Mouse (Mus musculus) brain, embryonic 18.5 days (tissue): ENCODE measurements around the gene Clpp.

ENCODE experiments used
- DNase-seq: peaks from one replicate; pipeline ENCODE4 v3.0.0-alpha.2; 2012; ENCODE audit warnings: low read depth, low spot score

Gene Clpp

GRCm38 (mm10) chr17:56986105-56986805 is 3.9 kb upstream of the Clpp start:
- DNase-seq: no peak

GRCm38 (mm10) chr17:56988441-56988840 is 1.7 kb upstream of the Clpp start:
- no peak for DNase-seq

DNA sequence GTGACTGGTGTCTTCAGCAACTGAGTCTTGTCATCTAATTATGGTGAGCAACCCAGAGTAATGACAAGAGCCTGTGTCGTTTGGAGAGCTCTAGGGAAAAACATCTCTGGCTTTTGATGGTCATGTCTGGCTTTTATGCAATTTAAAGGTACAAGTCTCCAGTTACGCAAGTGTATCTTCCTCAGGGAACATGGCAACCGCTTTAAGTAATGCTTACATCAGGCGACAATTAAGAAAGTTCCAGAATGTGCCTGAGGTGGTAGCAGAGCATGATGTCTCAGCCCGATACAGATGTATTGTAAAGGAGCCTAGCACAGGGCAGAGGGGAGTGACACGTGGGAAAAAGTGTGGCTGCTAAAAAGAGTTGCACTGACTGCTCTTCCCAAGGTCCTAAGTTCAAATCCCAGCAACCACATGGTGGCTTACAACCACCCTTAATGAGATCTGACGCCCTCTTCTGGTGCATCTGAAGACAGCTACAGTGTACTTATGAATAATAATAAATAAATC is 1.1 kb upstream of the Clpp start:
- no peak for DNase-seq

GRCm38 (mm10) chr17:56989467-56990114 is 514 bp upstream of the Clpp start:
- DNase-seq: peak; percentile 83

DNA sequence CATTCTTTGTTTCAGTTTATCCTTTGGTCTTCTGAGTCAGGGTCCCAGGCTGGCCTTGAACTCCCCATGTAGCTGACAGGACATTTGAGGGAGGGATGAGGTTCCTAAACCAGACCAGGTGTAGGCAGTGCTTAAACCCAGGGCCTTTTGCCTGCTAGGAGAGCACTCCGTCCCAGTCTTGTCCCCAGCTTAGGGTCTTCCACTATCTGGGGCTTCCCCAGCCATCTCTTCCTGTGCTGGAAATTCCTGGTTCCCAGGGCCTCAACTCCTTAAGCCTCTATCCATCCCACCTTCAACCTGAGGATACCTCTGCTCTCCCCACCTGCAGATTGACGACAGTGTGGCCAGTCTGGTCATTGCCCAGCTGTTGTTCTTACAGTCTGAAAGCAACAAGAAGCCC is 861 bp downstream of the Clpp start:
- DNase-seq: no peak

GRCm38 (mm10) chr17:56995046-56995445 is 4.9 kb downstream of the Clpp start:
- no peak for DNase-seq

DNA sequence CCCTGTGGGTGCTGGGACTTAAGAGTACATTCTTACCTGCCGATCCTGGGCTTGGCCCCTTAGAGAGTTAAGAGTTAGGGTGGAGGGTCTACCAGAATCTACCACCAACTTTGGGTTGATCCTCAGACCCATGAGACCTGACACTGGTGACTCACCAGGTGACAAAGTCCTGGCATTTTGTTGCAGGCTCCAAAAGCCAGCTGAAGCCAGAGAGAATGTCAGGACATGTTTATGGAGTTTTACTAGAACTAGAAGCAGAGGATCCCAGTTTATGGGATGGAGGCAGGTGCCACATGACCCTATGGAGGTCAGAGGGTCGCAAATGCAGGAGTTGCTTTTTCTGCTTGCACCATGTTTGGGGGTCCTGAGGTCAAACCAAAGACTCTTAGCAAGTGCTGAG is 6.4 kb downstream of the Clpp start:
- no peak for DNase-seq

DNA sequence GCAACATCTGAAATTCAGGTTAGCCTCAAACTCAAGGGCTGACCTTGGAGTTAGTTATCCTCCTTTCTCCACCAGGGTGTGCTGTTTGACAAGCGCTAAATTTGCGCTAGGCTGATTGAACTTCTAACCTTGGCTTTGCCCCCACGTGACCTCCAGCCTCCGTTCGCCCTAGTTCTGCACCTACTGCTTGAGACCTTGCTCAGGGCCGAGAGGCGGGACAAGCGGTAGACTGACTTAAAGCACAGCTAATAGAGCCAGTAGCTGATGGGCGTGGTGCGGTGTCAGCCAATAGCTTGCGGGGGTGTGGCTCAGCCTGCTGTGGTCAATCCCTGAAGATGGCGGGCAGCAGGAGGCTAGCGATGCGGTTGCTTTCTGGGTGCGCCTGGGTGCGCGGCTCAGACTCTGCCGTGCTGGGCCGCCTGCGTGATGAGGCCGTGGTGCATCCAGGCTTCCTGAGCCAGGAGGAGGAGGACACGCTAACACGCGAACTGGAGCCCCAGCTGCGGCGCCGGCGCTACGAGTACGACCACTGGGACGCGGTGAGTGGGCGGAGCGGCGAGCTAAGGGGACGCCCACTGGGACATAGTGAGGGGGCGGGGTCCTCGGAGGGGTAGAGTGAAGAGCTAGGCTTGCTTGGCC is 7.0 kb downstream of the Clpp start, which contains the start of gene Alkbh7:
Gene Alkbh7, plus strand, starts transcription at position 311 of the 639 bp plus-strand sequence.
- DNase-seq: peak; percentile 79

DNA sequence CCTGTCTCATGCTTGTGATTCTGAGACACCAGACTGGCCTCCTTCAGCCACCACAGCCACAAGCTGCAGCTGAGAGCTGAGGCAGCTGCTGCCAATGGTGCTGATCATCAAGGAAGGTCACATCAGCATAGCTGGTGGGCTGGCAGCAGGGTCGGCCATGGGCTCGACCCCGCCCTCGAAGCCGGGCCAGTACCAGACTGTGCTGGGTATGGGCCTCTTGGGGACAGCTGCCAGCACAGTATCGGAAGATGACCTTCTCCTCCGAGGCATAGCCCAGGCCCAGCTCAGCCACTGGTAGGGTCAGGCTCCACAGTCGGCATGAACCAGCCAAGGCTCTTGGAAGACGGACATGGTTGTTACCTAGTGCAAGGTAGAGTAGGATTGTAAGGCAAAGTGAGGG is 9.3 kb downstream of the Clpp start:
- no peak for DNase-seq

- DNase-seq: no peak
These were observed 10.0 kb downstream of the Clpp start, which contains the start of gene Pspn for GRCm38 (mm10) chr17:56999968-57000609. Gene Pspn (minus strand): TSS chr17:57000018.

DNA sequence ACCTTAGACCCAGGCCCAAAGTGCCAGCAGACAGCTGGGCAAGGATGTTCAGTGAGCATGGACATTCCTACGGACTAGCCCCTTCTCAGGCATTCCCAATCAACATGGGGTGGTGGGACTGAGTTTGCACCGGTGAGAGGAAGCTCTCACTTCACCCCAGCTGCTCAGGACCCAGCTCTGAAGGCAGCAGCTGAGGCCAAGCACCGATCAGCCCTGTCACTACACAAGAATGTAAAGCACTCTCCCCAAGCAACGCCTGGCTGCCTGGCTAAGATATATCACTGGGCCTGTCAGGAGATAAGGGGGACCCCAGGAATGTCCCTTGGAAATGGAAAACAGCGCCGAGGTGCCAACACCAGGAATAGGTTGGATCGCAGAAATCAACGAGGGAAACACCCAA is 11.1 kb downstream of the Clpp start:
- no peak for DNase-seq

DNA sequence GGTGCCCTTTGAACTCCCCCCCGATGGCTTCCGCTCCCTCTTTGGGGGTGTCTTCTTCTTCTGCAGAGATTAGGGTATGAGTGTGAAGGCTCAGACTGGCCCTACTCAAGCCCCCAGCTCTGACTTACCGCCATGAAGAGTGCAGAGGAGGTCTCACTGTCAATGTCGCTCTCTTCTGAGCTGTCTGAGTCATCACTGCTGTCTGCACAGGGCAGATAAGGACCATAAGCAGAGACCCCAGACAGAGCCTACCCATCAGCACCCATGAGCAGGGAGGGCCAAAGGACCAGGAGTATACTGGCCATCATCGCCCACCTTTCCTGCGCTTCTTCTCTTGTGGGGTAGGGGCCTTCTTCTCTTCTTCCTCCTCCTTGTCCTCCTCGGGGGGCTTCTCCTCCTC is 13.9 kb downstream of the Clpp start:
- DNase-seq: no peak

DNA sequence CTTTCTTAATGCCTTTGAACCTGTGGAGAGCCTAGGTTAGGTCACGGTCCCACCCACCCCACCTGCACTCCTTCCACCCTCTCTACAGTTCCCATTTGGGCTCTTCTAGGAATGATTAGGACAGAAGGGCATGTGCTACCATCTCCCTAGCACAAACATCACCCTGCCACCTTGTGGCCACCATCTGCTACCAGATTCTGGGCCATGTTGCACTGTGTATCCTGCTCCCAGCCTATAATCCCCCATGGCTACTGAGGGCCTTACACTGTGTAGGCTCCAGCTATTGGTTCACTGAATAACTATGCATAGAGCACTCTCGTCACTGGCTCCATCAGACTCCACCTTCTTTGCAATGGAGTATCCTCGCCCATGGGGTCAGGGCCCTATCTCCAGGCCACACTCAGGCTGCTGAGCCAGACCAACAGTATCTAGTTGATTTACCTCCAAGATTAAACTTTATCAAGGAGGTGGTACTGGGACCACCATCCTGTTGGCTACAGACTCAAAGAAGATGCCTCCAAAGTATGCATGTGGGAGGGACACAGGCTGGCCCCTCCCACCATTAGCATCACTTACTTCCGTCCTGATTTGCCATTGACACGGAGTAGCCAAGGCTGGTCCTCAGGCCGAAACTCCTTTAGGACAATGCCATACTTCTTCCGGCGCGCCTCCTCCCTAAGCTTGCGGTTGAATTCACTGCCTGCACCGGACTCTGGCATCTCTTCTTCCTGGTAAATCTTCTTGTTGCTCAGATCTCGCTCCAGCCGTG is 17.2 kb downstream of the Clpp start:
- no peak for DNase-seq

GRCm38 (mm10) chr17:57010911-57011235 is 20.8 kb downstream of the Clpp start:
- DNase-seq: no peak

- DNase-seq: peak; percentile 99
These were observed 21.4 kb downstream of the Clpp start, which contains the start of the genes Gtf2f1 and Gm17949 for GRCm38 (mm10) chr17:57011236-57012141. Gene Gtf2f1 (minus strand): TSS chr17:57011288. Gene Gm17949 (plus strand): TSS chr17:57011469.

DNA sequence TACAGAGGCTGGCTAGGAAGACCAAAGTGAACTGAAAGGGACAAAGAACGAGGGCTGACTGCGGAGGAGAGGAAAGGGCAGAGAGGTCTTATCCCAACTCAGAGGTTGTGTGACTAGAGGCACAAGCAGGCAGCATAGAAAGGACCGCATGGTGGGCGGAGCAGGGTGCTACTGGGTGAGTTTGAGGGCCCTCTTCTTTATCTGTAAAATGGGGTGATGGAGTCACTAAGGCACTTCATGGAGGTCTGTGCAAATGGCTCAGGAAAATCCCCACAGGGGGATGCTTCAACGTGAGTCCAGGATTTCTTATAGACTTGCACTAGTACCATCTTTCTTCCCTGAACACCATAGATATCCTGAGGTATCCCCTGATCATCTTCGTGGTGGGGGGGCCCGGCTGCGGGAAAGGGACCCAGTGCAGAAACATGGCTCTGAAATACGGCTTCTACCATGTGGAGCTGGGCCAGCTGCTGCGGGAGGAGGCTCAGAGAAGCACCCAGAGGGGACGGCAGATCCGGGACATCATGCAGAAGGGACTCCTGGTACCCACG is 22.2 kb downstream of the Clpp start:
- no peak for DNase-seq

DNA sequence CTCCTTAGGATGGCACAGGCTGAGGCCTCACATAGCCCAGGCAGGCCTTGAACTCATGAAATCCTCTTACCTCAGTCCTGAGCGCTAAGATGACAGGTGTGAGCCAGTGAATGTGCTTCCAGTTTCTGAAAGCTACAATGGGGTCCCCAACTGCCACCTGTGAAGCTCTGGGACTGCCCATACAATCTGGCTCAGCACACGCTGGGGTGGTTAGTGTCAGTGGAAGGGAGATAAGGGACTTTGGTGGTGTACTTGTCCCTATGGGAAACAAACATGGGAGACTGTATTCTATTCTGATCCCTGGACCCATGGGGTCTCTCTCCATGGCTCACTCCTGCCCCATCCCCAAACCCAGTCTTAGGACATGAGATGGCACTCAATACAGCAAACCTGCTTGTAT is 29.6 kb downstream of the Clpp start:
- DNase-seq: no peak

- no peak for DNase-seq
These were observed 30.9 kb downstream of the Clpp start for GRCm38 (mm10) chr17:57020960-57021359.

GRCm38 (mm10) chr17:57027471-57027870 is 37.4 kb downstream of the Clpp start:
- no peak for DNase-seq

DNA sequence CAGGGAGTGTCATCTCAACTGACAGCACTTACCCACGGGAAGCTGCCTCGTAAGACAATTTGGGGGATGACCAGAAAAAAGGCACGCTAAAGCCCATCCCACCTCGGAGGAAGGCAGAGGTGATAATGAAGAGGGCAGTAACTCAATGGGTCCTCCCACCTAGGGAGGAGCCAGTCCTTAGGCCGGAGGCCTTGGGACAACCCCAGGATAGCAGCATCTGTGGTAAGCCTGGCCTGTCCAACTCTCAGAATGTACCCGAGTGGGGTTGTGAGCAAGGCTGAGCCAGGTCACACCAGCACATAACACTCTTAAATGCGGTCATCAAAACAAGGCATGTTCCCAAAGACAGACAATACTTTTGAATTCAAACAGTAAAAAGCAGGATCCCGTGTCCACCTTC is 39.6 kb downstream of the Clpp start:
- no peak for DNase-seq
